Mouse (Mus musculus): ENCODE measurements around the gene Tmem150c. TPM values are rescaled to one million over a fixed set of nuclear protein-coding genes. Genes with fewer than 3 reads are reported as not detected.

The Tmem150c gene
- 1.1 and 1.2 TPM in 2 replicates for polyA plus RNA-seq (2015; fragmentation: Nextera tagmentation; extraction: Ambion mirVana)

GRCm38 (mm10) chr5:100159638-100159973, at the start of gene Tmem150c:
Gene Tmem150c, minus strand, starts transcription at chr5:100159808.

GRCm38 (mm10) chr5:100039602-100040142, 119.9 kb downstream of the Tmem150c start, which contains the start of the genes Hnrnpdl and Enoph1:
Gene Hnrnpdl, minus strand, starts transcription at chr5:100039664.
Gene Enoph1, plus strand, starts transcription at chr5:100039985.

Other genes starting within 250 kb of the Tmem150c start
- gene Hnrnpd, start 180.9 kb downstream of the Tmem150c start, polyA plus RNA-seq (2015; fragmentation: Nextera tagmentation; extraction: Ambion mirVana) = 40.2 and 70.0 TPM in 2 replicates
- 1.1 and 1.2 TPM in 2 replicates for gene 4930524J08Rik, start 180.7 kb downstream of the Tmem150c start, polyA plus RNA-seq (2015; fragmentation: Nextera tagmentation; extraction: Ambion mirVana)
- gene Hnrnpdl, start 120.1 kb downstream of the Tmem150c start, polyA plus RNA-seq (2015; fragmentation: Nextera tagmentation; extraction: Ambion mirVana) = 57.8 and 59.2 TPM in 2 replicates
- 10.9 and 13.4 TPM in 2 replicates for gene Enoph1, start 119.8 kb downstream of the Tmem150c start, polyA plus RNA-seq (2015; fragmentation: Nextera tagmentation; extraction: Ambion mirVana)